Mouse (Mus musculus) megakaryocyte, adult 5-6 weeks (primary cell): ENCODE data around the gene Mettl16. TPM values are rescaled to one million over a fixed set of nuclear protein-coding genes. Genes with fewer than 3 reads are reported as not detected.

Experiments used
- ATAC-seq: 2 replicates; pipeline ENCODE4 v1.8.0; 2016; ENCODE audit warnings: mild to moderate bottlenecking, inconsistent platforms; ENCODE audit not compliant: poor library complexity, severe bottlenecking
- total RNA-seq, 2 experiments: library from RNA; stranded (forward) in 1 of 2; stranded (reverse) in 1 of 2; fragments of 153-499, 151-499 nt in 1 of 2; fragments of 221-1000, 200-1000 nt in 1 of 2; gene quantifications; 2 replicates each; pipeline versions ENCODE4 v1.2.3 to v1.2.4; 2015 to 2017

The Mettl16 gene
- total RNA-seq (2015): 3.5 and 6.2 TPM in 2 replicates
- total RNA-seq (2017): 10.2 and 12.5 TPM in 2 replicates

DNA sequence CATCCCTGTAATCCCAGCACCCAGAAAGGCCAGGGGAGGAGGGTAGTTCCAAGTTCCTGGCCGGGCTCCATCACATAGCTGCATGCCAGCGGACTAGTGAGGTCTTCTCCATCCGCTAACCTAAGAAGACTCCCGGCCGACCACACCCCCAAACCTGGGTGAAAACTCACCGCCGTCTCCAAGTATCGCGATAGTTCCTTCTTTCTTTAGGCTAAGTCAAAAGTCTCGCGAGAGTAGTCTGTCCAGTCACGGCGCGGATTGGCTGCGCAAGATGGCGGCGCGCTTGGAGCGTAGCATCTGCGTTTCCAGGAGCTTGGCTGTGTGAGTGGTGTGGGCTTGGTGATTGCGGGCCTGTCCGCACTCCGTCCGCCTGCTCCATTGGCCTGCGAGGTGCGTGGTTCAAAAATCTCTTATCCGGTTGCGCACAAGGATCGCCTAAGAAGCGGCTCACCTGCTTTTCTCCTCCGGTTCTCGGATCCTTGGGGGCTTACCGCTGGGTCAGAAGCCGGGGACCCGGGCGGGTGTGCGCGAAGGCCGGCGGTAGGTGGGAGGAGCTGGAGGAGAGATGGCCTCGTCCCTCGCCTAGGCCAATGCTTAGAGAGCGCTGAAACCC lies at the start of gene Mettl16:
TSS of gene Mettl16 (plus strand) at position 236 of the 613 bp plus-strand sequence.
- peak; percentile 97 for ATAC-seq

DNA sequence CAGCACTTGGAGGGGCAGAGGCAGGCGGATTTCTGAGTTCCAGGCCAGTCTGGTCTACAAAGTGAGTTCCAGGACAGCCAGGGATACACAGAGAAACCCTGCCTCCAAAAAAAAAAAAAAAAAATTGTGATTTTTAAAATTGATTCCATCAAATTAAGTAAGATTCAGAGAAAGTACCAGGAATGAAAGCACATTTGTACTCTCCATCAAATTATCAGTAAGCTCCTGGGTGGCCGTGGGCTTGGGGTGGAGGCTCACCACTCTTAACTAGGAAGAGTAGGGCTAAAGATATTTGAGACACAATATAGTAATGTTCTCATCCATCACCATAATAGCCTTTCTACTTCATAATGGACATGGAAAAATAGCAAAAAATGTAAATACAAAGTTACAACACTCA lies 49.5 kb upstream of the Mettl16 start:
- ATAC-seq: no peak

DNA sequence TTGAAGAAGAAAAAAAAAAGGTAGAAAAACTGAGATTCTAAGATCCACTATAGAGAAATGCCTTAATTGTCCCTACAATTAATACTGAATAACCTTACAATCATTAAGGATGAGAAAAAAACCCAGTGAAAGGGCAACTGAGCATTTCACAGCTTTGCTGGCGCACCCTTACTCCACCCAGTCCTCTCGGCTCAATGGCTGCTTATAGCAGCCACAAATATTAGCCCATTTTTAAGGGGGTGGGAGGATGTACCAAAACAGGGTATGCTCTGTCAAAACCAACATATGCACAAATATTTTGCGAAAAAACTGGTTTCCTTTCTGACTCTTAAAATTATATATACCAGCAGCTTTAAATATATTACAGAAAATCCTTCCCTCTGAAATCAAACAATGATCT lies 48.7 kb upstream of the Mettl16 start:
- ATAC-seq: no peak

DNA sequence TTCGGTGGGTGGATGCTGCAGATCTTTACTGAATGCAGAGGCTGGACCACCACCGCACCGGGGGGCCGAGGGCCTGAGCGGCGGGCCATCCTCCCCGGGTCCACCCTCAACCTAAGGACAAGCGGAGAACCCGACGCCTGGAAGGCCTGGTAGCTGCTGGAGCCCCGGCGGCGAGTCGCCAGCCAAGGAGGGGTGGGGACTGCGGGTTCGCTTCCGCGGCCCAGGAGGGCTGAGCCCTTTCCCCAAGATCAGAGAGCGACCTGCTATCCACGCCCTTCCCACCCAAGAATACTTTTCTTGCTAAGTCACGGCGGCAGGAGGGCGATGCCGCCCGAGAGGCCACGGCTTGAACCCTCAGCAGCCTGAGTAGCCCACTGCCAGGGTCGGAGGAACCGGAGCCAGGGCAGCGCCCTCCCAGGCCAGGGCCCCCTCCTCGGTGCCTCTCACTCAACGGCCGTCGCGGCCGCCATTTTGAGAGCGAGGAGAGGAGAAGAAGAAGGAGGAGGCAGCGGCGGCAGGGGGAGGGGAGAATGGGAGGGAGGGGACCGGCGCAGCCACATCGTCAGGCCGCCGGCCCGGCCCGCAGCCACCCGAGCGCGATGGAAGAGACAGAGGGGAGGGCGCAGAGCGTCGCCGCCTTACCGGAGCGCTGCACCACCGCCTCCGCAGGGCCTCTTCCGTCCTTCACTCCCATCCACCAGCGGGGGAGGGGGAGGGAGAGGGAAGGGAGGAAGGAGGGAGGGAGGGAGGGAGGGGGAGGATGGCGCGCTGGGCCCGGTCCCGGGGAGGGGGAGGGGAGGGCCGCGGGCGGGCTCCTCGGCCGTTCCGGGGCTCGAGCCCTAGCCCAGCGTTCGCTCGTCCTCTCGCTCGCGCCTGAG lies 47.0 kb upstream of the Mettl16 start:
- ATAC-seq: peak; percentile 83

DNA sequence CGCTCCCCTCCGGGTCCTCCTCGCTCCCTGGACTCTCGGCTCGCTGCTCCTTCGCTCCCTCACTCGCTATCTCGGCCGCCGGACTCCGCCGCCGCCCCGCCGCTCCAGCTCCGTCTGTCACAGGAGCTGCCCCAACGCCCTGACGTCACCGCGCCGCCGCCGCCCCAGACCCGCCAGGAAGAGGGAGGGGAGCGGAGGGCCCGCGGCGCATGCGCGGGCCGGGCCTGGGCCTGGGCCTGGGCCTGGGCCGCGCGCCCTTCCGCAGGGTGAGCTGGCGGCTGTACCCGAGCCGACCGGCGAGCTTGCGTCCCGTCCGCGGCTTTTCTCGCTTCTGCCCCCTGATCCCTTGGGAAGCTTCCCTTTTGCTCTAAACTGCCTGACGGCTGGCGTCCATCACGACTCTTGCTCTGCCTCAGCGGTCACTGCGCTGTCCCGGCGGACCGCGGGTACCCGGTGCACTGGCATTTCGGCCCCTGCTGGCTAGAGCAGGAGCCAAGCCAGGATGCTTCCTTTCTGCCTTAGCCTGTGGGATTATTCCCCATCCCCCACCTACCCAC lies 46.3 kb upstream of the Mettl16 start, which contains the start of gene Pafah1b1:
TSS of gene Pafah1b1 (minus strand) at position 436 of the 557 bp plus-strand sequence.
- ATAC-seq: peak; percentile 79

DNA sequence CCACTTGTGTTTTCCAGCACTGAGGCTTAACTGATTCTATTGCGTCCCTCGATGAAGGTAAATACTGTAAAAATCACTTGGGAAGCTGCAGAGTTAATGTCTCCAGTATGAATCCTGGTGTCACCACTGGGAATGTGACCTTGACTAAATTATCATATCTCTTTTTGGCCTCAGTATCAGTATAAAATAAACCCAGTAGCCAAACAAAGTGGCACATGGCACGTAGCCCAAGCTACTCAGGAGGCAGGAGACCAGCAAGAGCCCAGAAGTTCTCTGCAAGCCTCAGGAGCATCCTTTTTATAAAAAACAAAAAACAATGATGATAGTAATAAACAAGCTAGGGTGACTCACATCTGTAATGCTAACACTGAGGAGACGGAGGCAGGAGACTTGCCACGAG lies 45.4 kb upstream of the Mettl16 start:
- no peak for ATAC-seq

DNA sequence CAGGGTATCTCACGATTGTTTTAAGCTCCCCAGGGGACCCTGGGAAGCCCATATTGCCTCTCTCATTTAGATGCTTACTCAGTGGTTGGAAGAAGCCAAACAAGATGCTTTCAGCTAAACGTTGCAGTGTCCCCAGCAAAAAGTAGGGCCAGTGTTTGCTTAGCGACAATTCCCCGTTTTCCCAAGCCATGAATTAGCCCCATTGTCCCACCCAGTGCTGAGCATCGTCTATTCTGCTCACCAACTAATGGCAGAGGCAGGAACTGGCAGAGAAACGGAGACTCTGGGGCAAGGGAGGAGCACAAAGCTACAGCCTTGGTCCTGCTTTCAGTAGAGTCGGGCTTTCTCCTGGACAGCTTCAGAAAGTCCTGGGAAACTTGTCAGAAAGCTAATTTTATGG lies 35.7 kb upstream of the Mettl16 start:
- no peak for ATAC-seq

DNA sequence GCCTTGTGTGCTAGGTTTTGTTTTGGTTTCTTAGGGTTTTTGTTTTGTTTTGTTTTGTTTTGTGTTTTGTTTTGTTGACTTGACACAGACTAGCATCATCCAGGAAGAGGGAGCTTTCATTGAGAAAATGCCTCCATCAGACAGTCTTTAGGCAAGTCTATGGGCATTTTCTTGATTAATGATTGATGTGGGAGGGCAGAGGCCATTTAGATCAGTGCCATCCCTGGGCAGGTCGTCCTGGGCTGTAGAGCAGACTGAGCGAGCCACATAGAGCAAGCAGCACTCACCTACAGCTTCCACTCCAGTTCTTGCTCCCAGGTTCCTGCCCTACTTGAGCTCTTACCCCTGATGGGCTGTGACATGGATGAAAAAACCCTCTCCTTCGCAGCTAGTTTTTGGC lies 32.8 kb upstream of the Mettl16 start:
- ATAC-seq: no peak

DNA sequence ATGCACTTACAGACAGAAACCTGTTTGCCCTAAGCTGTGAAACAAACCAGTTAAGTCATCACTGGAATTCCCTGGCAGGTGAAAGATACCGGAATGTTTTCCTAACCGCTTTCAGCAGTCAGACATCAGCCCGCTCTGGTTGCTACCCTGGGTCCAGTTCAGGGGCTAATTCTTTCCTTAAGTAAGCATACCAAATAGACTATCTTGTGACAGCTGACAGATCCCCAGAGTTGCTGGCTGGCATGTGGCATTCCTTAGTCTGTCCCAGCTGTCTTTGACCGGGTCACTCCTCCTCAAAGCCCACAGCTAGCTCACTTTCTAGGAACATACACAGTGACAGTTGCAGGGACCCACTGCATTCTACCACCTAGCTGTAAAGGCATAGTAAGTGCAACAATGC lies 22.6 kb upstream of the Mettl16 start:
- ATAC-seq: no peak

DNA sequence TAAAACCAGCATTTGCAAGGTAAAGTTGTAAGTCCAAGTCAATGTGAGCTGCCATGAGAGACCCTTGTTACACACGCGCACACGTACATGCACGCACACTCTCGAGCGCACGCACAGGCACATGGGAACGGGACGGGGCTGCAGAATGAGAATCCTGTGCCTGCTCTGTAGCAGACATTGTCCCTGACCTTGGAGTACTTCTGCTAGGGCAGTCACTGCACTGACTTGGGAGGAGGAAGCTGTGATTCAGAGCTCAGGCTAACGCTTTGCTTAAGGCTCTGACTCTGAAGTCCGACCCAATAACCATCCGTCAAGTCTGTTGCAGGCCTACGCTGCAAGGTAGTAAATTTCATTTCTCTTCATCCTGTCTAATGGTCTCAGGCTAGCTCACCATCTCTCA lies 21.4 kb upstream of the Mettl16 start:
- ATAC-seq: no peak

DNA sequence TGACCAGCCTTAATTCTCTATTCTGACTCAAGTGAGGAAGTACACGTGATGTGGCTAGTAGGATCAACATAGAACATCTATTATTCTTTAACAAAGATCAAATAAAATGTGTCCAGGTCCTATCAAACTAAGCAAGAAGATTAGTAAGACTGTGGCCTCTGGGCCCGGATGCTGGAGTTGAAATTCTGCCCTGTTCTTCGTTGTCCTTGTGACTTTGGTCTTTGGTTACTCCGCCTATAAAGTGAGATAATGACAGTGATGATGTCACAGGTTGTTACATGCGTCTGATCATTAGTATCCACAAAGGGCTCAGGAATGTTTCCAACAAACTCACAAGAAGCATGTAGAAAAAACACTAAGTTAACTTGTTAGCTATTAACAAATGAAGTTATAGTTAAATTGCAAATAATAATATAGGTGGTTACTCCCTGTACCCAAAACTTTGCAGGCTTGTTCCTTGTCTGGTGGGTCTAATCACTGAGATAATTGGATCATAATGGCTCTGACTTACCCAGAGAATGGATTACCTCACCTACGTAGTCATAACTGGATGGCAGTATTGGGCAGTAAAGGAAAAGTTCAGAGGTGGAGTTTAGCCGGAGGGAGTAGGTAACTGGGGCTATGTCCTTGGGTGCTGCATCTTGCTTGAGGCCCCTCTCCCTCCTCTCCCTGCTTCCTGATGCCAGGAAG lies 19.8 kb upstream of the Mettl16 start:
- no peak for ATAC-seq

DNA sequence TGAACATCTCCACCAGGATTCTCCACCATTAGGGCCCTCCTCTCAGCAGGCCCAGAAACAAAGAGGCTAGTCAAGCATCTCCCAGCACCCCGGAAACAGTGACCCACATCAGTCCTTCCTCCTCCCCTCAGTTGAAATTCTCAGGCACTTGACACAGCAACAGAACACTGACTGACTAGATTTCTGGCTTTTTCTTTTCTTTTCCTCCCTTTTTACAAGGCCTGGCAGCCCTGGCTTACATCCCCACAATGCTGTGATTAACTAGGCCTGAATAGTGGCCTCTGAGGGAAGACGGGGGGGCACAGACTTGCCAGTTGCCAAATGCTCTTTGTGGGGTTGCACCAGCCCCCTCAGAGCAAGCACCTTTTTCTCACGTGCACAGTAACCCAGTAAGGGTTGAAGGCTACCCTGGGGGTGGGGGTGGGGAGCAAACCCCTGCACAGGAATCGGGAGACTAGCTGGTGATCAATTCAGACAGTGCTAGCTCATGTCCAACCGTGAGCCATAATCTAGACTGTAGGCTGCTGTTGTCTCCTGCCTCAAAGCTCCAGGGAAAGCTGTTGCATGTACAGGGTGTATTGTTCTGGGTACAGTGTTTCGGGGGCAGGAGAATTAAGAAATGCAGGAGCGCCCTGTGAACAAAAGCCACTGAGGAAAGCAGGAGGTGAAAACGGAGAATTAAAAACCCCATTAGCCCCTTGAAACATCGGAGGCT lies 19.1 kb upstream of the Mettl16 start:
- no peak for ATAC-seq

DNA sequence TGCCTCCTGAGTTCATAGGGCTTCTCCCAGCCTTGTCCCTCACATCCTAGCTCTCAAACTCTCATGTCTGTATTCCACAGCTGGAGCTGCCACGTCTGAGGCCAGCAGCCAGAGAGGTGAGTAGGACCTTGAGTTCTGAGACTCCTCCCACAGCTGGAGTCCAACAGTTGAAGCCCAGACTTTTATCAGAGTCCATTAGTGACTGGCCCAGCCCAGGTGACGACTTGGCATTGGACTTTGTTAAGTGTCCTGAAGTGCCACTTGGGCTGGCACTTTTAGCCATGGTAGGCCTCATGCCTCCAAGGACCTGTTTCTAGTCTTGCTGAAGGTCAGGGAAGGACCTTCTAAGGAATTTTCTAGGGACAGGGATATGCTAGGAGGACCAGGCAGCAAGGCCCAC lies 14.0 kb upstream of the Mettl16 start:
- ATAC-seq: no peak

DNA sequence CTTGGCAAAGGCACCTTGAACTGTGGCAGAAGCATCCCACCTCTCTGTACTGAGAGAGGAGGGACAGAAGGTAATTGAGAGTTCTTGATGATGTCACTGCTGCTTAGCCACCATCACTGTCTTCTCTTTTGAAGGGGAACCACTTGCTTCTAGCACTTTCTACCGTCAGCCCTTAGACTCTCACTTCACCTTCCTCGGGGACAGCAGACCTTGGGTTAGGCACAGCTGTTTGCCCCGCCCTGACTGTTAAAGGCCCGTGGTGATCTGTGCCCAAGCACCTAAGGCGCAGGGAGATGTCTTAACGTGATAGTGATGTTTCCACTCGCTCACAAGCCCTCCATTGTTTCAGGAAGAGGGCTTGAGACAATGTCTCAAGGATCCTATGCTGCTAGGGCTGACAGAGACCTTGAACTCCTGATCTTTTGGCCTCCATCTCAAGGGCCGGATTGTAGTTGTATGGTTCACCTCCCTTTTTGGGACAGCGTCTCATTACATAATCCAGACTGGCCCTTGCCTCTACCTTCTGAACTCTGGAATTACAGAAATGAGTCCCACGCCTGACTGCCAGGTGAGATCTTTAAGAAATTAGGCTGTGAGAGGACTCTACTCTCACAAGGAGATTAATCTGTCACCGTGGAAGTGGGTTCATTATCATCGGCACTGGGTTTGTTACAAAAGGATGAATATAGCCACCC lies 9.5 kb upstream of the Mettl16 start:
- ATAC-seq: no peak

DNA sequence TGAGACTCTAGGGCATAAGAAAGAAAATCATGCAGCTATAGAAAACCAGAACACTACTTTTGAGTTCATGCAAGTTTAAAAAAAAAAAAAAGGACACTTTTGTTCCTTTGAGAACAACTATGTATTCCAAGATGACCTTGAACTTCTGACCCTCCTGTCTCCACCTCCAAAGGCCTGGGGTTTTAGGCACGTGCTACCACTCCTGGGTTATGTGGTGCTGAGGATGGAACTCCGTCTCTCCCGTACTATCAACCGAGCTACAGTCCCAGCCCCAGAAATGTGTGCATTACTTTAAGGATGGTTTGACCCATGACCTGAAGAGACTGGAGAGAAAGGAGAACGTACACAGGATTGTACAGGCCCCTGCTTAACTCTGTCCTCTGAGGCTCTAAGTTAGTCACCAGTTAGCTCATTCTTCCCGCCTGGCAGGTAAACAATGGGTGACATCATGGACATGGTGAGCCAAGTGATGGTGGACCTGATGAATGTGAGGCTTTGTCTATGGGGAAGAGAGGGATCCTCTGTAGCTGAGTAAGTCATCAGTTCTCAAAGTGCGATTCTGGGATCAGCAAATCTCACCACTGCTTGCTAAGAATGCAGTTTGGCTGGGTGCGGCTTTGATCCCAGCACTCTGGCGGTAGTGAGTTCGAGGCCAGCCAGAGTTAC lies 6.5 kb upstream of the Mettl16 start:
- no peak for ATAC-seq

DNA sequence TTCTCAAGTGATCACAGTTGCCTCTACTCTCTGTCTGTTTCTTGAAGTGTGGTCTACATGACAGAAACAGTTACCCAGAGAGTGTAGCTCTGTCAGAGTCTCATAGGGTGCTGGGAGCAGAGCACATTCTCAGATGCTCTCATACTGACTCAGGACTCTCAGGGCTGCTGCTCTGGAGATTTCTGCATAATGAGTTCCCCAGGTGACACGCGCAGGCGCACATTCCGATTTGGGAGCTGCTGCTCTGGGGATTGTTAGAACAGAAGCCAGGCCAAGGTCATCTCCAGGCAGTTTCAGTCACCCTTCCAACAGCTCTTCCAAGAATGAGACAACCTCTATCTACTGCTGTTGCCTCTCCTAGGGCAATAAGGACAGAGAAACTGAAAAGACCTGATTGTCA lies 3.2 kb upstream of the Mettl16 start:
- ATAC-seq: no peak

DNA sequence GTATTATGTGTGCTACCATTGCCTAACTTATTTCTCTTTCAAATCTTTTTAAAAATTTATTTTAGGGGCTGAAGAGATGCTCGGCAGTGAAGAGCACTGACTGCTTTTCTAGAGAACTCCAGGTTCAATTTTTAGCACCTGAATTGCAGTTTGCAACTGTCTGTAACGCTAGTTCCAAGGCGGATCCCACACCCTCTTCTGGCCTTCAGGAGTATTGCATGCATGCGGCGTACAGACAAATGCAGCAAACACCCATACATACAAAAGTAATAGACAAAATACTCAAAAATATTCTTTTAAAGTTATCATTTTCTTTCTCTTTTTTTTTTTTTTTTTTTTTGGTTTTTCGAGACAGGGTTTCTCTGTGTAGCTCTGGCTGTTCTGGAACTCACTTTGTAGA lies 2.6 kb upstream of the Mettl16 start:
- 0 out of 2 replicates have a peak, but pooled peaks have one; percentile 28 for ATAC-seq

DNA sequence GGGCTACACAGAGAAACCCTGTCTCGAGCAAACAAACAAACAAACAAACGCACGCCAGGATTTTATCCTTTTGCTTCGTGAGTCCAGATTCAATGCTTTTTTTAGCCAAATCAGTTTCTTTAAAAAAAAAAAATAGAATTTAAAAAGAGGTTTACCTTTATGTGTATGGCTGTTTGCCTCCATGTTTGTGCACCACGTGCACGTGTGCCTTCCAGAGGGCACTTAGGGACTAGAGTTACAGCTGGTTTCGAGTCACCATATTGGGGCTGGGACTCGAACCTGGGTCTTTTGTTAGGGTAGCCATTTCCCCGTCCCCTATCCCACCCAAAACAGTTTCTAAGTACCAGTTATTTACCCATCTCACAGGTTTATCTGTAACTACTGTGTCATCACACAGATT lies 593 bp upstream of the Mettl16 start:
- ATAC-seq: no peak

DNA sequence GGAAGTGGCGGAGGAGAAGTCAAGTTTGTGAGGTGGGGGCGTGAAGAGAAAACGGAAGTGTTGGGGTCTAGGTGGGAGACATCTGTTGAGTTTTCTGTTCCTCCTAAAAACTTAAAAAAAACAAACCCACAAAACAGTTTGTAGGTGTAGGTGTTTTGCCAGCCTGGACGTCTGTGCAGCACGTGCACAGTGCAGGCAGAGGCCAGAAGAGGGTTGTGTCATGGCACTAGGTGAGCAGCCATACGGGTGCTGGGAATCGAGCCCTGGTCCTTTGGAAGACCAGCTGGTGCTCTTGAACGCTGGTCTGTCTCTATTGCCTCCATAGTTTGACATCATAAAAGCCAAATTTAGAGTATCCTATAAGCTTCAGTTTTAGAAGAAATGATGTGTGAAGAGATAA lies 604 bp downstream of the Mettl16 start:
- ATAC-seq: peak; percentile 5

DNA sequence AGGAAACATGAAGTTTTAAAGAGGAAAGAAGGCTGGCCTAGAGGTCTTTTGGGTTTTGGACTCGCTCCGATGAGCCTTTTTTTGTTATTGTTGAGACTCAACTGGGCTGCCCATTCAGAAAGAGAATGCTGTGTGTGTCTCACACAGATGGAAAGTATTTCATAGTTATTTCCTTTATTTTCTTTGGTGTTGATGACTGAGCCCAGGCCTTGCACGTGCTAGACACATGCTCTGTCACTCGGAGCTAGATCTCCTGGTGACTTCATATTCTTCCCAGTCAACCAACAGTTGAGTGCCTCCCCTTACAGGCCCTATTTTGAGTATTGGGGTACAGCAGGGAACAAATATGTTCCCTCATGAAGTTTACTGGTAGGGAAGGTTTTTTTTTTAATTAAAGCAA lies 1.0 kb downstream of the Mettl16 start:
- no peak for ATAC-seq
